Mouse (Mus musculus): Measurements from ENCODE around the gene Parpbp. TPM values are rescaled to one million over a fixed set of nuclear protein-coding genes. Genes with fewer than 3 reads are reported as not detected.

Parpbp gene
- polyA plus RNA-seq (2012; rRNA removed) = 0.19 and 0.58 TPM in 2 replicates

DNA sequence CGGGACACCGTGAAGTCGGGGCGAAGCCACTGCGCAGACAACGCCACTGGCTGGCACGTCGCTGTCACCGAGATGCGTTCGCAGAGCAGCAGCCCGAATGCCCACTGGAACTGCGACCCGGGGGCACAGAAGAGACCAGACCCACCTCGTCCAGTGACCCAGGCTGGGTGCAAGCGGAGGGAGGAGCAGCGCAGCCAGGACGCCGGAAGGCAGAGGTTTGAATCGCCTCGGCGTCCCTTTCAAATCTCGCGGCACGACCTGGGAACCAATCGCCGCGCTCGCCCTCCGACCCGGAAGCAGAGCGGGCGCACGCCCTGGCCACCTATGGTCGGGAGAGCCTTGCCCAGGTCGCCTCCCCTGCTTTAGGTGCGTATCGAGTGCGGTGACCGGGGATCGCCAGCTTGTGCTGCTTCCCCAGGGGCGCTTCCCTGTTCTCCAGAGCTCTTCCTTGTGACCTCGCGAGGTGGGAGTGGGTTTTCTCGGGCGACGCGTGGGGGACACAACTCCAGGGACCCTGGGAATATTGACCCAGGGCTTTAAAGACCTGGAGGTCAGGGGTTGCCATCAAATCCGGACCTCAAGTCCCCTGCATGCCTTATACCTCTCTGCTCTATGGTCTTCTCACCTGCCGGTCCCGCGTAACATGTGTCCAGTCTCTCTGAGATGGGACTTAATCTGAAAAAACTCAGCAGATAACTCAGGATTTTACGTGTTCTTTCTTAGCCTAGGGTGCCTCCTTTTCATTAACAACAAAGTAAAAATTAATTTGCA lies at the start of gene Parpbp, which contains the start of gene Nup37:
Gene Parpbp (minus strand): TSS at position 235 of the 771 bp plus-strand sequence.
Gene Nup37 (plus strand): TSS at position 286 of the 771 bp plus-strand sequence.
- Histone ChIP-seq H3K4me1 (ENCODE audit: control insufficient read depth, insufficient read depth, low read length) (no peaks in the 10 kb centered on the region), H3K27ac (ENCODE audit: insufficient read depth, low read length) (no peak within 1 kb of the TSS), H3K4me3 (ENCODE audit: insufficient read depth, low read length) (peak within 1 kb of the TSS; percentile 87)
- peak; percentile 81 for TF ChIP-seq POLR2A (IDR thresholded peaks at IDR 0.05; ENCODE audit: extremely low read depth, insufficient read depth, low read length)
- no peak for TF ChIP-seq CTCF (IDR thresholded peaks at IDR 0.05; ENCODE audit: extremely low read depth, insufficient read depth, low read length)

DNA sequence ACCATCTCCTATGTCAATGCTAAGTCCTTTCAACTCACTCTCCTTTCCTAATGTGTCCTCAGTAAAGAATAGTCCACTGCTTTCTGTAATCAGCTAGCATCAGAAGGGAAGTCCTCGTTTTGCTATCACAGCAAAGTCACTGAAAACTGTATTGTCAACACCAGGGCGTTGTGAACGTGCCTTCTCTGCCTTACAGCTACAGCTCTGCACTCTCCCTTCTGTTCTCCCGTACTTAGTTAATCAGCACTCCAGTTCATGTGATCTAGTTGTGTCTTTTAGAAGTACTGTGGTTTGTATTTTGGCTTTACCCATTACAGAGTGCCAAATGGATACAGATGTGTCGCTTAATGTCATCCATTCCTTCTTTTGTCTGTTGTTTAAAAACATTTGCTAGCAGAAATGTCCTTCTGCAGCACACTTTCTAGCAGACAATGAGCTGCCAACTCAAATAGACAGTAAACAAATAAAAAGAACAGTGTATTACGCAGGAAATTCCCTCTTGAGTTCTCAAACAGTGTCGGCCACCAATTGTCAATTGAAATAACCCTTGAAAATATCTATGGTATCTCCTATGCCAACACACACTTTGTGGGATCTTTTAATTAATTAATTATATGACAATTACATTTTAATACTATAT lies 20.8 kb upstream of the Parpbp start:
- no peaks in the 10 kb centered on the region for H3K4me1 ChIP-seq (ENCODE audit: control insufficient read depth, insufficient read depth, low read length)
- TF ChIP-seq POLR2A (IDR thresholded peaks at IDR 0.05; ENCODE audit: extremely low read depth, insufficient read depth, low read length) (no peak), CTCF (IDR thresholded peaks at IDR 0.05; ENCODE audit: extremely low read depth, insufficient read depth, low read length) (no peak)
- H3K27ac ChIP-seq (ENCODE audit: insufficient read depth, low read length) = no peak overlapping the region
- no peak overlapping the region for H3K4me3 ChIP-seq (ENCODE audit: insufficient read depth, low read length)

- TF ChIP-seq POLR2A (IDR thresholded peaks at IDR 0.05; ENCODE audit: extremely low read depth, insufficient read depth, low read length) (no peak), CTCF (IDR thresholded peaks at IDR 0.05; ENCODE audit: extremely low read depth, insufficient read depth, low read length) (0 out of 2 replicates have a peak, but pooled peaks have one; percentile 7)
- Histone ChIP-seq H3K27ac (ENCODE audit: insufficient read depth, low read length) (no peak overlapping the region), H3K4me1 (ENCODE audit: control insufficient read depth, insufficient read depth, low read length) (no peaks in the 10 kb centered on the region), H3K4me3 (ENCODE audit: insufficient read depth, low read length) (no peak overlapping the region)
These were observed 19.4 kb upstream of the Parpbp start for GRCm38 (mm10) chr10:88166158-88166557.

DNA sequence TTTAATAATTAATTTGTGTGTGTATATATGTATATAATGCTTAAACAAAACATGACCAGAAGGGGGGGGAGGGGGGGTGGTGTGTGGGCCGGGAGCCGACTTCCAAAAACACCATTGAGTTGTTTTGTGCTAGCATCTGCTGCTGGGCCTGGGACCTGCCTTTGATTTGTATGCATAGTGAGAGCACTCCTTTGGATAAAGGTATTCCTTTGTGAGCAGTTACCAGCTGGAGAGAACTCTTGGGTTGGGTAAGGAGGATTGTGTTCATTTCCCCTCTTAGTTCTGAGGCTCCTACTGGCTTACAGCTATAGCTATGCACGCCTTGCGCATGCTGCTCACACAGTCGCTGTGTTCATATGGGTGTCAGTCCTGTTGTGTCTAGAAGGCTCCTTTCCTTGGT lies 15.9 kb upstream of the Parpbp start:
- Histone ChIP-seq H3K4me1 (ENCODE audit: control insufficient read depth, insufficient read depth, low read length) (no peaks in the 10 kb centered on the region), H3K4me3 (ENCODE audit: insufficient read depth, low read length) (no peak overlapping the region), H3K27ac (ENCODE audit: insufficient read depth, low read length) (no peak overlapping the region)
- TF ChIP-seq CTCF (IDR thresholded peaks at IDR 0.05; ENCODE audit: extremely low read depth, insufficient read depth, low read length) (no peak), POLR2A (IDR thresholded peaks at IDR 0.05; ENCODE audit: extremely low read depth, insufficient read depth, low read length) (no peak)

DNA sequence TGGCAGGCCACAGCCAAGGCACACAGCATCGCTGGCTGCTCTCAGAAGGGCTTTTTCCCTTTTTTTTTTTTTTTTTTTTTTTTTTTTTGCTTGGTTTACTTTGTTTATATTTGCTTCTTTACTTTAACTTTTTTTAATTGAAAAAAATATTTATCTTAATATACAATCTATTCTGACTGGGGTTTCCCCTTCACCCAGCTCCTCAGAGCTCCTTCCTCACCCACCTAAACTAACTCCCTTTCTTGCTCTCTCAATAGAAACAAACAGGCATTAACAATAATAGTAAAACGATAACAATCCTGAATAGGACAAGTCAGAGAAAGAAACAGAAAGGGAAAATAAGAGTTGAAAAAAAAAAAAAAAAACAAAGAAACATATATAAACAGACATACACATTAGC lies 15.4 kb upstream of the Parpbp start:
- H3K4me1 ChIP-seq (ENCODE audit: control insufficient read depth, insufficient read depth, low read length) = no peaks in the 10 kb centered on the region
- no peak for TF ChIP-seq POLR2A (IDR thresholded peaks at IDR 0.05; ENCODE audit: extremely low read depth, insufficient read depth, low read length)
- TF ChIP-seq CTCF (IDR thresholded peaks at IDR 0.05; ENCODE audit: extremely low read depth, insufficient read depth, low read length) = no peak
- no peak overlapping the region for H3K27ac ChIP-seq (ENCODE audit: insufficient read depth, low read length)
- H3K4me3 ChIP-seq (ENCODE audit: insufficient read depth, low read length) = no peak overlapping the region

GRCm38 (mm10) chr10:88151658-88152057 lies 4.9 kb upstream of the Parpbp start:
- no peak overlapping the region for H3K4me3 ChIP-seq (ENCODE audit: insufficient read depth, low read length)
- H3K27ac ChIP-seq (ENCODE audit: insufficient read depth, low read length) = no peak overlapping the region
- no peak for TF ChIP-seq CTCF (IDR thresholded peaks at IDR 0.05; ENCODE audit: extremely low read depth, insufficient read depth, low read length)
- no peak for TF ChIP-seq POLR2A (IDR thresholded peaks at IDR 0.05; ENCODE audit: extremely low read depth, insufficient read depth, low read length)
- H3K4me1 ChIP-seq (ENCODE audit: control insufficient read depth, insufficient read depth, low read length) = no peaks in the 10 kb centered on the region

DNA sequence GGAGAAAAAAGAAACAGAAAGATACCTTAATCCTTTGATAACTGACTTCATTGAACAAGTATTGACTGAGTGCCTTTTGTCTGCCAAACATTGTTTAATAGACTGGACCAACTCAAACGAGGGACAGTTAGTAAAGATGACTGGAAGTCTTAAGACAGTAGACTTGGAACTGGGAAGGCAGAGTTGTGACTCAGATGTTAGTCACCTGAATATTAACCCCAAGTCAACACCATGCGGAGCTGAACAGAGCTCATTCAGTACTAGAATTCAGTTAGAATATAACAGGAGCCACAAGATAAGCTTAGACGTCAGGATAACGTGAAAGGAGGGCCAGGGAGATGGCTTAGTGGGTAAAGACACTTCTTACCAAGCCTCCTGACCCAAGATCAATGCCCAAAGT lies 3.6 kb upstream of the Parpbp start:
- no peak overlapping the region for H3K27ac ChIP-seq (ENCODE audit: insufficient read depth, low read length)
- TF ChIP-seq POLR2A (IDR thresholded peaks at IDR 0.05; ENCODE audit: extremely low read depth, insufficient read depth, low read length) (no peak), CTCF (IDR thresholded peaks at IDR 0.05; ENCODE audit: extremely low read depth, insufficient read depth, low read length) (no peak)
- H3K4me1 ChIP-seq (ENCODE audit: control insufficient read depth, insufficient read depth, low read length) = no peaks in the 10 kb centered on the region
- H3K4me3 ChIP-seq (ENCODE audit: insufficient read depth, low read length) = no peak overlapping the region

- TF ChIP-seq CTCF (IDR thresholded peaks at IDR 0.05; ENCODE audit: extremely low read depth, insufficient read depth, low read length) = no peak
- TF ChIP-seq POLR2A (IDR thresholded peaks at IDR 0.05; ENCODE audit: extremely low read depth, insufficient read depth, low read length) = no peak
- peak overlapping the region; percentile 87 for H3K4me3 ChIP-seq (ENCODE audit: insufficient read depth, low read length)
- H3K27ac ChIP-seq (ENCODE audit: insufficient read depth, low read length) = no peak overlapping the region
- no peaks in the 10 kb centered on the region for H3K4me1 ChIP-seq (ENCODE audit: control insufficient read depth, insufficient read depth, low read length)
These were observed 554 bp downstream of the Parpbp start for GRCm38 (mm10) chr10:88146187-88146586.

- Histone ChIP-seq H3K27ac (ENCODE audit: insufficient read depth, low read length) (no peak overlapping the region), H3K4me3 (ENCODE audit: insufficient read depth, low read length) (no peak overlapping the region), H3K4me1 (ENCODE audit: control insufficient read depth, insufficient read depth, low read length) (no peaks in the 10 kb centered on the region)
- TF ChIP-seq CTCF (IDR thresholded peaks at IDR 0.05; ENCODE audit: extremely low read depth, insufficient read depth, low read length) (no peak), POLR2A (IDR thresholded peaks at IDR 0.05; ENCODE audit: extremely low read depth, insufficient read depth, low read length) (no peak)
These were observed 11.1 kb downstream of the Parpbp start for GRCm38 (mm10) chr10:88135630-88136029.

DNA sequence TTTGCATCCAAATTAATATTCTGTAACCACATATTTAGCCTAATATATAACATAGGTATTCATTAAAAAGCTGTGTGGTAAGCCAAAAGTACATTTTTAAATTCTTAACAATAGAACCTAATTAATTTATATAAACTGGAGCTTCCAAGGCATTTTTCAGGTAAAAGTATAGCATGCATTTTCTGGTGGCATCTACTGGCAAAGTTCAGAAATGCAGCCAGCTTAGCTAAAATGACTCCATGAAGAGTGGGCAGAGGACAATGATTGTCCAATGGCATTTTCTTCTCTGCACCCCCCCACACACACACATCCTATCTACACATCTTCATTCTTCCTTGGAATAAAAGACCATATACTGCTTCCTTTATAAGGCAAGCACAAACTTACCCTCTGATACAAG lies 27.0 kb downstream of the Parpbp start:
- Histone ChIP-seq H3K4me3 (ENCODE audit: insufficient read depth, low read length) (no peak overlapping the region), H3K27ac (ENCODE audit: insufficient read depth, low read length) (no peak overlapping the region), H3K4me1 (ENCODE audit: control insufficient read depth, insufficient read depth, low read length) (no peaks in the 10 kb centered on the region)
- TF ChIP-seq POLR2A (IDR thresholded peaks at IDR 0.05; ENCODE audit: extremely low read depth, insufficient read depth, low read length) (no peak), CTCF (IDR thresholded peaks at IDR 0.05; ENCODE audit: extremely low read depth, insufficient read depth, low read length) (peak; percentile 29; the same call in 1 of the 2 replicates)

Data from cortical plate, adult 2 months (tissue).